In genomic region chr6:59667356-59667755, GRCm38 (mm10) we compare ENCODE assay signal across 12 mouse cellular contexts.
DNase-seq lines count a peak whose midpoint lies in the region; ATAC-seq and TF ChIP-seq lines count a peak whose summit lies in the region.
"Had no signal": no experiment of that assay in that cellular context is flagged by ENCODE, and none has a peak within 500 bp of the region (broad histone marks: within the 10 kb centered on the region; RNA-seq: fewer than 3 reads in every experiment).

No protein-coding gene starts in this region.

- no peak for ATAC-seq in embryonic facial prominence, embryonic 11.5 days (replicated peaks; ENCODE audit: insufficient number of reproducible peaks, low FRiP score, low TSS enrichment, low read depth)
- no peak for ATAC-seq in erythroblast, adult 5-6 weeks (replicated peaks; ENCODE audit: low FRiP score, poor library complexity, severe bottlenecking)

- TF ChIP-seq CTCF in cerebellum, adult 2 months (IDR thresholded peaks at IDR 0.05; ENCODE audit: borderline replicate concordance, insufficient read depth, low read depth, low read length): no peak

- H3K4me3 ChIP-seq in cerebellum, adult 2 months (replicated peaks; ENCODE audit: insufficient read depth, low read depth, low read length): no peak overlapping the region
- H3K4me3 ChIP-seq in ES-E14 (ENCODE audit: insufficient read depth in 1 of 2, low read depth in 1 of 2, low read length in 2 of 2, poor library complexity in 1 of 2, severe bottlenecking in 1 of 2): no peak overlapping the region
- no peak overlapping the region for H3K4me3 ChIP-seq in embryonic facial prominence, embryonic 11.5 days (ENCODE audit: low read depth, low read length)

- intact Hi-C loops in left cerebral cortex, postnatal 4 days (cut with DNase I): no loop called here

- no peaks in the 10 kb centered on the region for H3K27me3 ChIP-seq in cerebellum, adult 2 months (ENCODE audit: control insufficient read depth, insufficient read depth, low read length)
- H3K27me3 ChIP-seq in embryonic facial prominence, embryonic 11.5 days (ENCODE audit: control insufficient read depth, insufficient read depth, low read length): no peaks in the 10 kb centered on the region

- DNase-seq in cerebellum, postnatal 10 days: peak; percentile 2 to 17
- DNase-seq in cerebellum, adult 2 months: no peak
- DNase-seq in left cerebral cortex, adult 18-20 months (ENCODE audit: low spot score in 2 of 2): peak; percentile 2 to 26
- no peak for DNase-seq in left cerebral cortex, postnatal 4 days
- peak; percentile 43 for DNase-seq in ES-E14 (ENCODE audit: low read depth, low spot score)
- peak; percentile 18 for DNase-seq in embryonic facial prominence, embryonic 11.5 days (ENCODE audit: low spot score)
- DNase-seq in c-Kit-positive CD71-positive TER-119-positive erythroid progenitor cells, embryonic 14.5 days (ENCODE audit: low spot score): no peak
- DNase-seq: cerebellum, adult 8-10 months; gastrocnemius, postnatal 10 days; heart, postnatal 10 days; thymus, postnatal 25 days had no signal

- no peak overlapping the region for H3K27ac ChIP-seq in cerebellum, adult 2 months (ENCODE audit: insufficient read depth, low read length)
- H3K27ac ChIP-seq in ES-E14 (ENCODE audit: insufficient read depth, low read depth, low read length, poor library complexity, severe bottlenecking): no peak overlapping the region
- no peak overlapping the region for H3K27ac ChIP-seq in embryonic facial prominence, embryonic 11.5 days (replicated peaks; ENCODE audit: low read depth, low read length)

- H3K4me1 ChIP-seq in cerebellum, adult 2 months (ENCODE audit: control insufficient read depth, insufficient read depth, low read length): no peaks in the 10 kb centered on the region
- no peaks in the 10 kb centered on the region for H3K4me1 ChIP-seq in ES-E14 (ENCODE audit: control insufficient read depth in 2 of 2, insufficient read depth in 2 of 2, low read length in 2 of 2, poor library complexity in 1 of 2)
- H3K4me1 ChIP-seq in embryonic facial prominence, embryonic 11.5 days (ENCODE audit: control insufficient read depth, insufficient read depth, low read length): no peaks in the 10 kb centered on the region

- no peaks in the 10 kb centered on the region for H3K36me3 ChIP-seq in ES-E14 (ENCODE audit: control insufficient read depth, insufficient read depth, low read length, poor library complexity, severe bottlenecking)
- H3K36me3 ChIP-seq in embryonic facial prominence, embryonic 11.5 days (replicated peaks; ENCODE audit: control insufficient read depth, insufficient read depth, low read depth, low read length): no peaks in the 10 kb centered on the region

- H3K4me2 ChIP-seq in embryonic facial prominence, embryonic 11.5 days (ENCODE audit: low read depth, low read length): no peak overlapping the region

- TF ChIP-seq POLR2A in cerebellum, adult 2 months (IDR thresholded peaks at IDR 0.05; ENCODE audit: borderline replicate concordance, insufficient read depth, low read length): no peak

- H3K9ac ChIP-seq in ES-E14 (ENCODE audit: insufficient read depth, low read depth, low read length, poor library complexity, severe bottlenecking): no peak overlapping the region
- H3K9ac ChIP-seq in embryonic facial prominence, embryonic 11.5 days (replicated peaks; ENCODE audit: low read length): no peak overlapping the region

- 54% methylated on average over 3 of the region's 3 CpGs for WGBS in cerebellum, adult 2 months
- 59% methylated on average over 3 of the region's 3 CpGs for WGBS in embryonic facial prominence, embryonic 11.5 days

- in situ Hi-C loops in ES-E14 (cut with MboI; ENCODE audit: low sequenced_read_pairs in 2 of 2, unreplicated experiment in 2 of 2): no loop called here

- H3K9me3 ChIP-seq in ES-E14 (ENCODE audit: control insufficient read depth, insufficient read depth, low read depth, low read length): no peaks in the 10 kb centered on the region
- H3K9me3 ChIP-seq in embryonic facial prominence, embryonic 11.5 days (replicated peaks; ENCODE audit: control insufficient read depth, low read length): no peaks in the 10 kb centered on the region

TF ChIP-seq in ES-E14, 5 proteins besides CTCF, POLR2A, EP300 and RAD21:
- TF ChIP-seq ZC3H11A (IDR thresholded peaks at IDR 0.05; ENCODE audit: borderline replicate concordance, low read depth, low read length): peak; percentile 74; the same call in 1 of the 2 replicates
- TF ChIP-seq HCFC1 (IDR thresholded peaks at IDR 0.05; ENCODE audit: borderline replicate concordance, insufficient read depth, low read length): no peak

Comparison
In these comparisons a context has a peak if more than half of its experiments do, and no peak if none do; other contexts are left out.
1. DNase-seq: peak in cerebellum, postnatal 10 days (2 of 2), left cerebral cortex, adult 18-20 months (2 of 2), ES-E14 (single experiment) and embryonic facial prominence, embryonic 11.5 days (single experiment); none in cerebellum, adult 2 months (0 of 2), left cerebral cortex, postnatal 4 days (single experiment) and c-Kit-positive CD71-positive TER-119-positive erythroid progenitor cells, embryonic 14.5 days (single experiment).